Mouse (Mus musculus) ES-E14 (cell line): ENCODE measurements at regions not wholly inside any gene's neighbourhood (a gene's known extent, or its start where the extent isn't known, plus 50 kb on each side); places are given as distances from the start of the nearest gene placed in this dataset.

Experiments used
- CHD2 ChIP-seq: IDR thresholded peaks from 2 replicates; pipeline ENCODE4 v1.6.1; 2014; ENCODE audit warnings: mild to moderate bottlenecking, low read depth, low read length, inconsistent platforms
- HCFC1 ChIP-seq: IDR thresholded peaks from 2 replicates; pipeline ENCODE4 v1.6.1; 2012; ENCODE audit warnings: low read length, inconsistent platforms, borderline replicate concordance; ENCODE audit not compliant: insufficient read depth
- MAFK ChIP-seq: IDR thresholded peaks from 2 replicates; pipeline ENCODE4 v1.6.1; 2014; ENCODE audit warnings: mild to moderate bottlenecking, low read depth, low read length, inconsistent platforms; ENCODE audit not compliant: insufficient read depth
- ZC3H11A ChIP-seq: IDR thresholded peaks from 2 replicates; pipeline ENCODE4 v1.6.1; 2012; ENCODE audit warnings: low read depth, mild to moderate bottlenecking, inconsistent platforms, low read length, borderline replicate concordance
- ZNF384 ChIP-seq: IDR thresholded peaks from 2 replicates; pipeline ENCODE4 v1.6.1; 2012; ENCODE audit warnings: low read depth, low read length, inconsistent platforms

GRCm38 (mm10) chr13:97680283-97680896 is 80.0 kb downstream of the Gm10260 start:
- TF ChIP-seq HCFC1 (no peak), CHD2 (no peak), ZNF384 (no peak), MAFK (peak; percentile 92), ZC3H11A (no peak)
